Mouse (Mus musculus): Measurements from ENCODE around the gene Dspp.

The Dspp gene

DNA sequence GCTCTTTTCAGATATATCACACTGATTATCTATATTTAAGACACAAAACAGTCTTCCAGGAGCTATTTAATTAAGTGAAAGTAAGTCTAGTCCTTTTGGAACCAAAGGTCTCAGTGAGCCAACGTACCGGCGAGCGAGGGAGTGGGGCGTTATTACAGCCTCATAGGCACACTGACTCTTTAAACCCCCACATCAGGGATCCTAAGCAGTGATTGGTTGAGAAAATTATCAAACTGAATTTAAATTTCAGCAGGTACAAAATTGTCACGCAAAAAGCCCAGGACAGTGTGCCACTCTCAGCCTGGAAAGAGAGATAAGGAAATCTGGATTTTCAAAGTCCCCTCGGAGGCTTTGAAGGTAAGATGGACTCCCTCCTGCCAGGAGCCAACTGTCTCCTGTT, at the start of gene Dspp:
TSS of gene Dspp (plus strand) at position 301 of the 400 bp plus-strand sequence.
- DNase-seq (ENCODE audit: low spot score) = no peak

- DNase-seq (ENCODE audit: low spot score) = no peak
These were observed 46.4 kb upstream of the Dspp start for GRCm38 (mm10) chr5:104124016-104124658.

- no peak for DNase-seq (ENCODE audit: low spot score)
These were observed 43.8 kb upstream of the Dspp start for GRCm38 (mm10) chr5:104126561-104127320.

DNA sequence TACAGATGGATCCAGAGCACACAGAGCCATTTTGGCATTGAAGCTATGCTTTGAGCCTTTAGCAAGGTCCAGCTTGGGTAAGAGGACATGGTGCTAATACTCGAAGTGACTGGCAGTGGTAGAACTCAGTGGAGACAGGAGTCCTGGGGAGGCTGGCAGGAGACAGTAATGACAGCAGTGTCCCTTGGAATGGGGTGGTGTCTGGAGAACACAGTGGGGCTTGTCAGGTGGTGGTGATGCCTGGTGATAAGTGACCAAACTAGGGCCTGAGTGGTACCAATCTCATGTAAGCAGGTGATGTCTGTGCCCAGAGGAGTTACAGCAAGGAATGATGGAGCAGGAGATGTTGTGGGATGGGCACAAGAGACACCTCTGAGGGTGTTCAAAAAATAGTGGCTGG, 43.2 kb upstream of the Dspp start:
- no peak for DNase-seq (ENCODE audit: low spot score)

GRCm38 (mm10) chr5:104128281-104129031, 42.1 kb upstream of the Dspp start:
- no peak for DNase-seq (ENCODE audit: low spot score)

GRCm38 (mm10) chr5:104130891-104131290, 39.6 kb upstream of the Dspp start:
- no peak for DNase-seq (ENCODE audit: low spot score)

- DNase-seq (ENCODE audit: low spot score) = no peak
These were observed 39.0 kb upstream of the Dspp start for GRCm38 (mm10) chr5:104131544-104131943.

- DNase-seq (ENCODE audit: low spot score) = no peak
These were observed 36.8 kb upstream of the Dspp start for GRCm38 (mm10) chr5:104133752-104134151.

DNA sequence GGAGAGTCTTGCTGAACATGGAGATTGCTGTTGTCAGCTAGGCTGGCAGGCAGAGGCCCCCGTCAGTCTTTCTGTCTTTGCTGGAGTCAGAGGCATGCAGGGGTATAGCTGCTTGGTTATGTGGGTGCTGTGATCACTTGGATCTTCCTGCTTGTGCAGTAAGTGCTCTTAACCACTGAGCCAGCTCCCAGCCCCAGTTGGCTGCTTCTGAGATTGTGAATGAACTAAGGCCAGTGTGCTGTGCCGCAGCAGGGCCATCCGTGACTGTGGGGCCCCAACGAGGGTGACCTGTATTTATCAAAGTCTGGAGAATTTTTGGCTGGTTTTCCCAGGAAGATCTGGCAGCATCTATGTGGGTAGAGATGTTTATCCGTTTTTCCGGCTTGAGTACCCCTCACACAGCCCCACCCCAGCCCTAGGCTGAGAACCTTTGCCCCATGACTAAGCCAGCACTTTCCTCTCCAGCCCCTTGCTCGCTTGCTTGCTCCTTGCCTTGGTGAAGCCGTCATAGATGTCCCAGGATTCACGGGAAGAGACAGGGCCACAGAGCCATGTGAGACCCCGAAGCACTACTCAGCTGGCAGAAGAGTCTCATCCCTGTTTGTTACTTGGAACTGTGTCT, 32.5 kb upstream of the Dspp start:
- DNase-seq (ENCODE audit: low spot score) = no peak

- no peak for DNase-seq (ENCODE audit: low spot score)
These were observed 29.4 kb upstream of the Dspp start for GRCm38 (mm10) chr5:104141067-104141466.

DNA sequence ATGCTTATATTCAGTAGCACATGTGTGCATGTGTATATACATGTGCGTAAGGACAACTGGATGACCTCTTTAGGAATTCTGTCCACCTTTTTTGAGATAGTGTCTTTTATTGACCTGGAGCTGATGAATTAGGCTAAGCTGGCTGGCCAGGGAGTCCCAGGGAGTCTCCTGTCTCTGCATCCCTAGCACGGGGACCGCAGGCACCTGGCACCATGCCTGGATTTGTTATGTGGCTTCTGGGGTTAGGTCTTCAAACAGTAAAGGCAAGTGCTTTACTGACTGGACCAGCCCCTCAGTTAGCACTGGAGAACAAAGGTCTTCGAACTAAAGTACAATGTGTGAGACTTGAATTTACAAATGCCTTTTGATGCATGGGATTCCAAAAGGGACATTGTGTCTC, 26.5 kb upstream of the Dspp start:
- no peak for DNase-seq (ENCODE audit: low spot score)

DNA sequence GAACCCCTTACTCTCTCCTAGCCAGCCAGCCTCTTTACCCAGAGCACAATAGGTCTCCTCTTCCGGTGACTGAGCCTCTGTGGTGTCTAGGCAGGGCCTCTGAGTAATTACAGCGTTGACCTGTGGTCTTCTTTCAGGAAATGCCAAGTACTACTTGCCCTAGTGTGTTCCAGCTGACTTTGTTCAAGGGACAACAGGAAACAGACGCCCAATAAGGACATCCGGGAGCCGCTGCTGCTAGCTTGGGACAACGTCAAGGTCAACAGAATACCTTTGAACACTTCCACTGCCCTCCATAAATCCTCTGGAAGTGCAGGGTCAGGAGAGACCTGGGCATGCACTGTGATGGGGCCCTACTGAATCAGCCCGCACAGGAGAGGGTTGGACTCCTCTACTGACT, 21.2 kb upstream of the Dspp start:
- no peak for DNase-seq (ENCODE audit: low spot score)

DNA sequence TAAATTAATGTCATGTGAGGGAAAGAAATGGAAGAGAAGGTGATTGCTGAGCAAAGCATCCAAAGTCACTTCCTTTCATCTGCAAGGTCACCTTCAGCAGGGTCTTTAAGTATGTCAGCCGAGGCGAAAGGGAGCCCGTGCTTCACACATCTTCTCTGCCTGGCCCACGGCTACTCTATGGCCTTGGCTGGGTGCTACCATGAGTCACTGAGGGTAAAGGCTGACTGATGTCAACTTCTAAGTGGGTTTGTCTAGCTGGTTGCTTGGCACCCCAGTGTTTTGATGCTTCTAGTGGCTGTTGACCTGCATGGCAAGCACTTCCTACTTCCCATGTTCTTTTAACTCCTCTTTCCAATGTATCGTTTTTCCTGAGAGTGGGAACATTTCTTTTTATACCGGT, 20.3 kb upstream of the Dspp start:
- DNase-seq (ENCODE audit: low spot score) = no peak

GRCm38 (mm10) chr5:104157701-104158100, 12.8 kb upstream of the Dspp start:
- no peak for DNase-seq (ENCODE audit: low spot score)

DNA sequence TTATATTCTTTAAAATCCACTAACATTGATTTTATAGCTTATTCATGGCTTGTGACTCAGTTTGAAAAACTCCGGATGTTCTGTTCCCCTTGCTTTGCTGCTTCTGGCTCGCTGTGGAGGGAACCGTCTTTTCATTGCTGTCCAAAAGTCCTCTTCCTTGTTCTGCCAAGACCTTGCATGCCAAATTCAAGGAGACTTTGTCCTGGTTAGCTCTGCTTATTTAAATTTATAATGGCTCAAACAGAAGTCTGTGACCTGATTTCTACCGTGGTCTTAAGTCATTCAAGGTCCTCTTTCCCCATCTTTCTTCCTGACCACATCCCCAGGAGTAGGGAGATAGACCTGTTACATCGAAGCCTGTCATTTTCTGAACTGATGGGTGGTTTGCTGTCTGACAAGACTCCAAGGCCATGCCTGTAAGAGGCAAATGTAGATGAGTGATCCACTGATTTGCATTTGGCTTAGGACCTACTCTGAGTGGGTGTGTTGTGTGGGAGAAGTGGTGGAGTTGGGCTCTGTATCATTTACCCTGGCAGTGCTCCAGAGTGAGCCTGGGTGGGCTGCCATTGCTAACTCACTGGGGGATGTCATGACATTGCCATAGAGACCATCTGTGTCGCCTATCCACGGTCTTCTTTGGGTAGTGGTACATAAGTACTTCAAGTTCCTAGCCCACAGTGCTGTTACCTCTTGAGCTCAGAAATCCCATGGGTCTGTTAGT, 12.0 kb upstream of the Dspp start:
- DNase-seq (ENCODE audit: low spot score) = no peak

GRCm38 (mm10) chr5:104160581-104160980, 9.9 kb upstream of the Dspp start:
- no peak for DNase-seq (ENCODE audit: low spot score)

- DNase-seq (ENCODE audit: low spot score) = no peak
These were observed 9.1 kb upstream of the Dspp start for GRCm38 (mm10) chr5:104161390-104161789.

DNA sequence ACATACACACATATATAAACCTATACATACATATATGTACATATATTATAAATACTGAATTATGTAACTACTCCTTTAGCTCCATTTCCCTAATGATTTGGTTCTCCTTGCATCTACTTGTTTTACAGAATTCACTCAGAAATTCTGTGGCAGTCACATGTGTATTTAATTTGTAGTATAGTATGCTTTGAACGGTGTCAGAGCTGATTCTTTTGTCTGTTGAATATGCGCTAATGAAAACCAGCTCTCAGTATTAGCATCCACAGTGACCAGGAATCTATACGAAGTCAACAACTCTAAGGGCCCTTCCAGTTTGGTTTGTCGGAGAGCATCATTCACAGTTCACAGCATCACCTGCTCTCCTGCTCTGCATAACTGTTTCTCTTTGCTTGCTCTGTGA, 7.0 kb upstream of the Dspp start:
- no peak for DNase-seq (ENCODE audit: low spot score)

GRCm38 (mm10) chr5:104173094-104173493, 2.6 kb downstream of the Dspp start:
- DNase-seq (ENCODE audit: low spot score) = no peak

DNA sequence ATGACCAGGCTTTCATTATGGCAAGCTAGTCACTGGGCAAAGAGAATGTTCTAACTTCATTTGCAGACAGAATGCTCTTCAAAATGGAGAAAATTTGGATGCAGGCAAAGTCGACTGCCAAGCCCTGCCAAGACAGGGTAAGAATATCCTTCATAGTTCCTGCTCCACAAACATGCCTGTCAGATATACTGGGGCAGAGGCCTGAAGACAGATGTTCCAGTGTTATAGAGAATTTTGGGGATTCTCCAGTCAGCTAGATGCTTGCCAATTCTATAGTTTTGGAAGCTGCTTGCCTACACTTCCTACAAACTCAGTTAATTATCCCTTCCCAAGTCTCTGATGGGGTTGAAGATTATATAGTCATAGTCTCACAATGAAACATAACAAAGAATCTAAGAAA, 13.2 kb downstream of the Dspp start:
- no peak for DNase-seq (ENCODE audit: low spot score)

DNA sequence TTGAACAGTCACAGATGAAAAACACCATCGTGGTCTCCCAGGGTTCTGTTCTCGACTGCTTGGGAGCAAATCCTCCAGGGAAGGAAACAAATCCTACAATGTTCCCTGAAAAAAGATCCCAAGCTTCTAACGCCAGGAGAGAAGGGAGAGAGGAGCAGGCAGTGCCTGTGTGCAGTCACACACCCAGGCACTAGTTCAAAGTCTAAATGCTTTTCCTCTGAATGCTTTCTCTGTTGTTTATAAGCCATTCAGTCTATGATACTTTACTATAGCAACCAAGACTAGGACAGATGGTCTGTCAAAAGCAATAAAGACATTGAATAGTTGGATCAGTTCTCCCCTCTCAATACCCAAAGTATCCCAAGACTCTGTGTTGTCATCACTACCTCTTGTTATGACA, 16.8 kb downstream of the Dspp start:
- no peak for DNase-seq (ENCODE audit: low spot score)

- no peak for DNase-seq (ENCODE audit: low spot score)
These were observed 24.6 kb downstream of the Dspp start for GRCm38 (mm10) chr5:104195086-104195485.

Measured in testis, postnatal 10 days (tissue).